Mouse (Mus musculus): ENCODE measurements around the gene Etl4.

GRCm38 (mm10) chr2:19933836-19934235 lies 24.3 kb downstream of the Etl4 start:
- TF ChIP-seq CTCF (IDR thresholded peaks at IDR 0.05 in 2 of 3, conservative IDR thresholded peaks at IDR 0.05 in 1 of 3; ENCODE audit: control insufficient read depth in 1 of 3, insufficient read depth in 1 of 3, low read depth in 2 of 3, low read length in 3 of 3, poor library complexity in 1 of 3, severe bottlenecking in 1 of 3) (no peak), CHD1 (IDR thresholded peaks at IDR 0.05; ENCODE audit: low read depth, low read length) (no peak), POLR2A (IDR thresholded peaks at IDR 0.05; ENCODE audit: control insufficient read depth in 1 of 2, insufficient read depth in 1 of 2, low read depth in 1 of 2, low read length in 2 of 2, poor library complexity in 1 of 2) (no peak), TBP (IDR thresholded peaks at IDR 0.05; ENCODE audit: low read depth, low read length) (no peak), EP300 (IDR thresholded peaks at IDR 0.05; ENCODE audit: low read depth in 1 of 2, low read length in 2 of 2) (no peak), ZKSCAN1 (IDR thresholded peaks at IDR 0.05; ENCODE audit: low read depth, low read length) (no peak), MAZ (IDR thresholded peaks at IDR 0.05; ENCODE audit: low read depth, low read length) (no peak), ZMIZ1 (IDR thresholded peaks at IDR 0.05; ENCODE audit: low read depth, low read length) (no peak), ELF1 (IDR thresholded peaks at IDR 0.05; ENCODE audit: low read depth, low read length) (no peak), ETS1 (IDR thresholded peaks at IDR 0.05; ENCODE audit: low read depth, low read length) (no peak), NELFE (IDR thresholded peaks at IDR 0.05; ENCODE audit: low read depth, low read length) (no peak)
